Mouse (Mus musculus) leukemia stem cell, adult 10-12 weeks (primary cell): ENCODE data around the gene Gm5617. TPM values are rescaled to one million over a fixed set of nuclear protein-coding genes. Genes with fewer than 3 reads are reported as not detected.

Source experiments
- polyA plus RNA-seq: library from polyadenylated mRNA; stranded (reverse); fragments of >175 nt; gene quantifications from 2 replicates; pipeline ENCODE4 v1.2.3, GENCODE M21; 2012; ENCODE audit warnings: low replicate concordance

The Gm5617 gene
- 14.4 and 52.8 TPM in 2 replicates for polyA plus RNA-seq

GRCm38 (mm10) chr9:48494817-48495547 lies at the start of gene Gm5617, which contains the start of gene Rbm7:
Gene Gm5617, plus strand, starts transcription at chr9:48495442.
Gene Rbm7, minus strand, starts transcription at chr9:48495299.

GRCm38 (mm10) chr9:48480411-48481213 lies 14.6 kb upstream of the Gm5617 start, which contains the start of gene Rexo2:
Gene Rexo2, minus strand, starts transcription at chr9:48480623.

Other genes starting within 250 kb of the Gm5617 start
- gene Nxpe2, start 142.0 kb upstream of the Gm5617 start, polyA plus RNA-seq: 13.4 and 21.6 TPM in 2 replicates
- 80.9 and 154 TPM in 2 replicates for gene Rexo2, start 14.8 kb upstream of the Gm5617 start, polyA plus RNA-seq
- gene Rbm7, start 143 bp upstream of the Gm5617 start, polyA plus RNA-seq: 14.5 and 21.0 TPM in 2 replicates
- gene Nnmt, start 109.7 kb downstream of the Gm5617 start, polyA plus RNA-seq: 0.56 TPM in 1 of 2 replicates, not detected in the other